Mouse (Mus musculus) yolk sac, embryonic 10.5 days (tissue): Measurements from ENCODE around the gene Nudcd3.

ENCODE experiments used
- DNase-seq: peaks from one replicate; pipeline ENCODE4 v3.0.0-alpha.2; 2017; ENCODE audit warnings: low spot score

The Nudcd3 gene

DNA sequence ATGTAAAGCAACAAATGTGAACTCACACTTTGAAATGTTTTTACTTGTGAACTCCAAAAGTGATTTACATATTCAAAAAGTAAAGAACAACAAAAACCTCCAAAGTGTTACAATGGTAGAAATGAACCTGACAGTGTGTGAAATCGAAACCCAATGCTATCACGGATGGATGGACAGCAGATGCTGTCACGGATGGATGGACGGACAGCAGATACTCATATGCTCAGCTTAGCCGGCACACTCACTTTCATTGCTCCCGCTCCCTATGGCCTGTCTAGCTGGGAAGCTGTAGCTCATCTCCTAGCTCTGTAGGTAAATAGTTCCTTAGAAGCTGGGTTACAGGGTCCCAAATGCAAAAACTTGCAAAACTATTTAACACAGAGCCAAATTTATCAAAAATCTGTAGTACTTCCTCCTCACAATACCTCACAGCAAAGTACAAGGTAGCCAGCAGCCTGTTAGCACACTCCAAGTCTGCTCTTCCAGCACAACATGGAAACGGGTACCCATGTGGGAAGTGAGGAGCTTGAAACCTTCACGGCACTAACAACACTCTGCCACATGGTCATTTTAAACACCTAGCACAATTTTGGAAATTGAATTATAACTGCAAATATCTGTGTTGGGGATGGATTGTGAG is 22.3 kb downstream of the Nudcd3 start:
- DNase-seq, result no peak

DNA sequence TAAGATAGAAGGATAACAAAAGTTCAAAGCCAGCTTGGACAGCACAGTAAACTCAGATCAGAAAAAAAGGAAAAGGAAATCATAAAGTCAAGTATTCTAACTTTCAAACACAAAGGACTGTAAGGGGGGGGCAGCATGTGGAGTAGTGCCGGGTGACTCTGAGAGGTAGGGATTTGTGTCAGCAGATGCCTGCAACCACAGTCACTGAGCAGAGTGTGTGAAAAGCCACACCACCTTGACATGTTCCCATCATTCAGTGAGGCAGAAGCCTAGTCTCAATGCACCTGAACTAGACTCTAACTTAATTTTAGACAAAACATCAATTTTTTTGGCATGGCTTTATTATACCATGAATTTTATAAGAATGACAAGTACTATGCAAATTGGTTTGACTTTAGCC is 24.7 kb downstream of the Nudcd3 start:
- no peak for DNase-seq

DNA sequence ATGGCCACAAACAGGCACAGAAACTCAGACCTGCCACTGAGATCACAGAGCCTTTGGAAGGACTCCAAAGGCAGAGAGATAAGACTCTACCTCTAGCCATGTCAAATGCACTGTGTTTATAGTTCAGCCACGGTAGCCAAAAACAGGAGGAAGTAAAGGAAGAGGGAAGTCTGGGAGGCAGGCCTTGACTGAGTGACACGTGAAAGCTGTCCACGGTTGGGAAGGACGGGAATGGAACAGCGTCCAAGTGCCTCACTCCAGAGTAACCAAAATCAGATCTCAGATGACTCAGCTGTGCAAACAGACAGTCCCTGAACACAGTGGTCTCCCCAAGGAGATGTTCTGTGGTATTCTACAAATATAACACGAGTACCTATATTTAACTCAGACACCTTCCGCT is 25.5 kb downstream of the Nudcd3 start:
- DNase-seq, result no peak

- DNase-seq, result no peak
Observed at GRCm38 (mm10) chr11:6169041-6169663, 31.1 kb downstream of the Nudcd3 start.

GRCm38 (mm10) chr11:6166351-6166750 is 33.9 kb downstream of the Nudcd3 start:
- no peak for DNase-seq

GRCm38 (mm10) chr11:6165391-6166081 is 34.7 kb downstream of the Nudcd3 start:
- no peak for DNase-seq

GRCm38 (mm10) chr11:6164781-6165180 is 35.4 kb downstream of the Nudcd3 start:
- DNase-seq, result no peak

GRCm38 (mm10) chr11:6163706-6164105 is 36.5 kb downstream of the Nudcd3 start:
- no peak for DNase-seq

GRCm38 (mm10) chr11:6163062-6163461 is 37.2 kb downstream of the Nudcd3 start:
- no peak for DNase-seq

DNA sequence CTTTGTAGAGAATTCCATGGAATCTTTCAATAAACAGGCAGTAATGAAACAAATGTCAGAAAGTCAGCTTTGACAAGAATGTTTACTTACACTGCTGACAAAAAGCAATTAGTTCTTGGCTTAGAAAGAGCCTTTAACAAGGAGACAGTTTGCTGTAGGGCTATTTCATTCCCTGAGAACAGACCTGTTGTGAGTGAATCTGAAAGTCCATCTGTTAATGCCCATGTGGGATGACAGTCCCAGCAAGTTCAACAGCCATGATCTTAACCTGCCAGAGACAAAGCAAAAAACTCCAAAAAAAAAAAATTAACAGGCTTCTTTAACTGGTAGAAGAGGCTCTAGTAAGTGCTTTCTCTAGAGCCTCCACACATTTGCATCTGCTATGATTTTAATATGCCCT is 38.7 kb downstream of the Nudcd3 start:
- no peak for DNase-seq

DNA sequence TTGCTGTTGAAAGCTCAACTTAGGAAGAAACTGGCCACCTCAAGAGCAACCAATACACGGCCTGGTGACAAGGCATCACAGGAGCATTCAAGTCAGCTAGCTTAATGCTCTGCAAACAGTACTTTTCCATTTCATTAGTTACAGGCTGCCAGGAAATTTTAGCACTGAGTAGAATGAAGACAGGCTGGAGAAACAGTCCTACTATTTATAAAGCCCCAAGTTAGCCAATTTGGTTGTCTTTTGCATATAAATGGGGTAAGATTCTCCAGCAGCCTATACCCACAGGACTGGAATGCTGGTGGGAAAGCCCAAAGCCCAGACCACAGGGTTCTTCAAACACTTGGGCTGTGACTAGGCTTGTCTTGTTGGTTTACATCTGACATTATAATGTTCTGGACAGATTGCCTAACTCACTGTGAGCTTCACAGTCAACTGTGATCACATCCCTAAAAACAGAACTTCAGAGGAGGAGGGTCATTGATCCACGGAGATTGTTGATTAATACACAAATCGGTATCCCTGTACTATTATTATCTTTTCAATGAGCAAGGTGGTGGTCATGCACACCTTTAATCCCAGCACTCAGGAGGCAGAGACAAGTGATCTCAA is 39.4 kb downstream of the Nudcd3 start:
- no peak for DNase-seq

DNA sequence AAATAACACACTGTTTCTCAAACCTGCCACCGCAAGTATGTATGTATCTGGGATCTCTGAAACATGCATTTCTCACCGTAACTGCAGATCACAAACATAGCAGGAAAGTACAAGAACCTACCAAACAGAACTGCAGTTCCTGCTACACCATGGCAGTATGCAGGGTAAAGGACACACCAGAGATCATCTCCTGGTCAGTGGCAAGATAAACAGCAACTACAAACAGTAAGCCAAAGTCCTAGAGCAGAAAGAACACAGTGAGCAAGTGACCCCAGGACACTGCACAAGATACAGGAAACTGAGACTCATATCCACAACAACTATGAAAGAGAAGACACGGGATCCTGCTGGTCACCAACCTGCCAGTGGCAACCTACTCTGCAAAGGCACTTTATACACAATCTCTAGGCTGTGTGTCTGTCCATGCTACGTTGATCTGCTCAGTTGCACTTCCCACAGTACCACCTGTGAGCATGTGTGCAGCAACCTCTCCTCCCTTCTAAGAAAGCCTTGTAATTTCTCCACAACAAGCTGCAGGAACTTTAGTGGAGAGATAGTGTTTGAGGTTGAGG is 40.4 kb downstream of the Nudcd3 start:
- DNase-seq, result no peak

DNA sequence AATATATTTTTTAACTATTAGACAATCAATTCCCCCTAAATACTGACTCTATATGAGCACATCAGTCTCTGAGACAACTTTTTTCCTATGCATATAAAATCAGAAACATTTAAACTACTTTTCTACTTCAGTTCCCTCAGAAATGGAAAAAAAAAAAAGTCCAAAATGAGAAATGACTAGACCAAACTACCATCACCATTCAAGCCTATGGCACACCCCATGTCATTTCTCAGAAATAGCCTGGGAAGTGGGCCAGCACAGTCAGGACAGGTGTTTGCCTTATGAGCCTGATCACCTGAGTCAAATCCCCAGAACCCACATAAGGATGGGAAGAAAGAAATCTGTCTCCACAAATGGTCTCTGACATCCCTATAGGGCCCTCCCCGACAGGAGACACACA is 41.7 kb downstream of the Nudcd3 start:
- DNase-seq, result no peak

DNA sequence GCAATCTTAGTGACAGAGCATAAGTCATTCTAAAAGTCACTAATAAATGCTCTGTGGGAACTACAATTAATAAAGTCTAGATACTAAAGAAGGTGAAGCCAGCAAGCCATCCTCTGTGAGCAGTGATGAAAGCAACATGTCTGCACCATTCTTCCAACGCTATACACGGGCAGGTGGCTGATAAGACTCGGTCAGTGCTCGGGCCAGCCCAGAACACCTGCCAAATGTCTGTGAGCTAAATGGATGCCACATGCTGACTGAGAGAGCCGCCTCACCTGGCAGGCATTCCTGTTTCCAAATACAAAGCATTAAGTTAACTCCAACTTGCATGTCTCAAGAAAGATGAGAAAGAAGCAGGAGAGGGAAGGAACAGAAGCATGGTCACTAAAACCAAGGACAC is 43.1 kb downstream of the Nudcd3 start:
- DNase-seq, result no peak

- no peak for DNase-seq
Observed at GRCm38 (mm10) chr11:6156651-6157050, 43.6 kb downstream of the Nudcd3 start.

GRCm38 (mm10) chr11:6154211-6154701 is 46.0 kb downstream of the Nudcd3 start:
- no peak for DNase-seq

GRCm38 (mm10) chr11:6152864-6153263 is 47.4 kb downstream of the Nudcd3 start:
- no peak for DNase-seq

DNA sequence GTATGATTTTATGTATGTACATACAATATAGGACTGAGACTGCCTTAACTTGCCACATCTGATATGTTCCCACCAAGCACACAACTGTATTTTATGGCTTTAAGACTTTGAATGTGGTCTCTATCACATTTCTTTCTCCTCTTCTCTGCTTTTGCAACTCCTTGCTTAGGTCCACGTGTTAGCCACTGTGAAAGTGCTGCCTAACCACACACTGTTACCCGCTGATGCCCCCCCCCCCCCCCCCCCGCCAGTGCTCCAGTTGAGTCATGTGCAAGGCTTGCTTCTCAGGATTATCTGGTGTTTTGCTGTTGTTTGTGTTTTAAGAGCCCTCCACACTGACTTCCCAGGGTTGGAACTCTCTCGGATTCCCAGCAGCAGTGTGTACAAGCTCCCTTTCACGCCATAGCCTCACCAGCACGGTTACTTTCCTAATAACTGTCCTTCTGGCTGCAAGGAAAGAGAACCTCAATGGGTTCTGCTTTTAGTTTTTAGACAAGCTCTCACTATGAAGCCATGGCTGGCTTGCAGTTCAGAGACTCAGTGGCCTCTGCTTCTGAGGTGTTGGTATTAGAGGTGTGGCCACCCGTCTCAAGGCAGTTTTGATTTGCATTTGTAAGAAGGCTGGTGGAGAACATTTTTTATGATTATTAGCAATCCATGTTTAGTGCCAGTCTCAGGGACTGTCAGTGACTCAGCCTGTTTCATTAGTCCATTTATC is 61.8 kb downstream of the Nudcd3 start:
- DNase-seq, result no peak

- no peak for DNase-seq
Observed at GRCm38 (mm10) chr11:6132886-6133285, 67.3 kb downstream of the Nudcd3 start.

DNA sequence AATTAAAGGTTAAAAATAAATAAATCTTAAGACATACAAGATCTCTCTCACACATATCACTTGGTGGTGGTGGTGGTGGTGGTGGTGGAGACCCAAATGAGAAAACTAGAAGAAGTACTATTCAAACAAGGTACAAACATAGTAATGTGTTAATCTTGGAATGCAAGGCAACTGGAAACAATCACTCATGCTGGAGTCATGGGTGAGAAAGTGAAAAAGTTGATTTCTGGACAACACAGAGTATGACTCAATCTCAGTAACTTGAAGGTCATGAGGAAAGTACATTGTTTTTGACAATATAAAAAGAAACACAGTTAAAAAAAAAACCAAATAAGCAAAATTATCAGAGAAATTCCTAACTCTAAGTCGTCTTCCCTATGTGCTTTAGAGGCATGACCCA is 69.6 kb downstream of the Nudcd3 start:
- DNase-seq, result no peak

- no peak for DNase-seq
Observed at GRCm38 (mm10) chr11:6123605-6124120, 76.6 kb downstream of the Nudcd3 start.

DNA sequence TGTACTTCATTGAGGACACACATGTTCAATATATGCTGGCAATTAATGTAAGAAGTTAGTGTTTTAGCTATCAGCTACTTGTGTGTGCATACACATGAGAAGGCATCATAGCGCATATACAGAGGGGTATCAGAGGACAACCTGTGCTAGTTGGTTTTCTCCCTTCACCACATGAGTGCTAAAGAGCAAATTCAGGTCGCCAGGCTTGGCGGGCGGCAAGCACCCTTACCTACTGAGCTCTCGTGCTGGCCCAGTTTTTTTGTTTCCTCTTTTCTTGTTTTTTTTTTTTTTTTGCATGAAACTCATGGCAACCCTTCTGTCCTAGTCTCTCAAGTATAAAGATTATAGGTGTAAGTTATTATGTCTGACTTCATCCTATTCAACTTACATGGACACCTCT is 77.6 kb downstream of the Nudcd3 start:
- no peak for DNase-seq
